Mouse (Mus musculus) heart, postnatal 25 days (tissue): ENCODE data around the gene Hmbs. TPM values are rescaled to one million over a fixed set of nuclear protein-coding genes. Genes with fewer than 3 reads are reported as not detected.
A peak's percentile ranks its signal among the peaks of the same experiment; 100 is the strongest.
"Not testable (repeated sequence)": the region's sequence is repeated elsewhere in the genome, so short reads cannot be mapped to it uniquely, and the experiment has no call there.

ENCODE experiments used
- DNase-seq: peaks from one replicate; pipeline ENCODE4 v3.0.0; 2022; ENCODE audit warnings: low spot score
- intact Hi-C: fragments of 180-260 bp; cut with DNase I; formaldehyde crosslinking; loops from one replicate; pipeline ENCODE4 v1.15.1; 2025
- total RNA-seq, 2 experiments: library from RNA; stranded (reverse); gene quantifications; 2 replicates each; pipeline ENCODE4 v1.2.3; 2021

Hmbs gene
- 10 to 100 TPM; 46.3 to 47.0 TPM for total RNA-seq

DNA sequence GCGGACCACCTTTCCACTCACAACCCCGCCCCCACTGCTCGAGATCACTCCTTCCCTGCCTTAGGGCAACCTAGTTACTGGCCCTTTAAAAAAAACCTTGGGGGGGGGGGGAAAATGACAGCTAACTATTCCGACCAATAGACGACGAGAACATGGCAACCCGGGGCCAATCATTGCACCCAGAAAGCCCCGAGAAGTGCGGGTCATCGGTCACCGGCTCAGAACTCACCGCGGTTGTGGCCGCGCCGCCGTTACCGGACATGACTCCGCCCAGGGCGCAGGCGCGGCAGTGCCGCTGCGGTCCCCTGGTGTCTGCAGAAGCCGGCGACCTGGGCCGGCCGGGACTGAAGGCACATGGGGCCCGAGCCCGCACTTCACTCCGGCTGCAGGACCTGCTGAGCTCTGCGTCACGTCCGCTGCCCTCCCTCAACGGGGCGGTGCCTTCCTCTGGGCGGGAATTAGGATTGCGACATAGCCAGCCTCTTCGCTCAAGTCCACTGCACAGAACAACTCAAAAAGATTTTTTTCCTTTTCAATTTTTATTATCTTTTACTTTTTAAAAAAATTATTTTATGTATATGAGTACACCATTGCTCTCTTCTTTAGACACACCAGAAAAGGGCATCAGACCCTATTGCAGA, at the start of gene Hmbs:
Gene Hmbs (minus strand): TSS at position 448 of the 641 bp plus-strand sequence.
- intact Hi-C loops, result no loop called here
- DNase-seq, result peak; percentile 83

- intact Hi-C loops, result loop anchor here (2.0 to 5.0 kb wide), 3 partner anchors 151 to 404 kb away; partner anchors contain the start of gene Ccdc153
- DNase-seq, result no peak
These were observed 47.4 kb upstream of the Hmbs start for GRCm38 (mm10) chr9:44391466-44391865.

DNA sequence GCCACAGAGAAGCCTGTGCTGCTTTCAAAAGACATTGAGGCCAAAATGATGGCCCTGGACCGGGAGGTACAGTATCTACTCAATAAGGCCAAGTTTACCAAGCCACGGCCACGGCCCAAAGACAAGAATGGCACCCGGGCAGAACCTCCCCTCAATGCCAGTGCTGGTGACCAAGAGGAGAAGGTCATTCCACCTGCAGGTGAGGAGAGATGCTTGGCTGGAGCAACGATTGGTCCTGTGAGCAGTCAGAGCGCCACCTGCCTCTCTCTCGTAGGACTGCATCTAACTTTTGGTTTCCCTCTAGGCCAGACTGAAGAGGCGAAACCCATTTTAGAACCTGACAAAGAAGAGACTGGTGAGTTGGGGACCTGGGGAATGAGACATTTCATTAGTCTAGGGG, 45.2 kb upstream of the Hmbs start:
- intact Hi-C loops, result loop anchor here (5.0 kb wide), 1 partner anchor 97 kb away; no protein-coding TSS in a partner anchor
- DNase-seq, result no peak

- intact Hi-C loops, result loop anchor here (5.0 kb wide), 1 partner anchor 95 kb away; no protein-coding TSS in a partner anchor
- no peak for DNase-seq
These were observed 43.2 kb upstream of the Hmbs start for GRCm38 (mm10) chr9:44387221-44387620.

GRCm38 (mm10) chr9:44384596-44384995, 40.6 kb upstream of the Hmbs start:
- intact Hi-C loops, result no loop called here
- no peak for DNase-seq

DNA sequence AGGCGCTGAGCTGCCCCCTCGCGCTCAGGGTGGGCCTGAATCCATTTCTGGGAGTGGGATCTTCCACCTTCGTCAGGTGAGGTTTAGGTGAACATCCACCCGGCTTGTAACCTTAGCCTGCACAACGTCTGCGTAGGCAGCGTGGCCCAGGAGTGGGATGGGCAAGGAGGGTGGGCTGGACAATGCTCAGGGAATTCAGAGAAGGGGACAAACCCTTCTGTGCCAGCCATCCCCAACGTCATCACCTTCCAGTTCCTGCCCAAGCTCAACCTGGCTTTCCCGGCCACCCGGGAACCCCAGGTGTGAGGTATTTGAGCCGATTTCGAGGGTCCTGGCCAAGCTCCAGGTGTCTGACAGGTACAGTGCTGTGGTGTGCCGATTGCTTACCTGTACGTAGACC, 35.8 kb upstream of the Hmbs start:
- intact Hi-C loops, result no loop called here
- no peak for DNase-seq

GRCm38 (mm10) chr9:44379054-44379834, 35.2 kb upstream of the Hmbs start, which contains the start of gene Hyou1:
TSS of gene Hyou1 (plus strand) at chr9:44379490.
- intact Hi-C loops, result no loop called here
- peak; percentile 98 for DNase-seq

- intact Hi-C loops, result no loop called here
- DNase-seq, result no peak
These were observed 34.2 kb upstream of the Hmbs start for GRCm38 (mm10) chr9:44378153-44378730.

GRCm38 (mm10) chr9:44377335-44377734, 33.3 kb upstream of the Hmbs start:
- DNase-seq, intact Hi-C loops: not testable (repeated sequence)

GRCm38 (mm10) chr9:44376141-44376540, 32.1 kb upstream of the Hmbs start:
- intact Hi-C loops, result no loop called here
- no peak for DNase-seq

- no peak for DNase-seq
- intact Hi-C loops, result no loop called here
These were observed 29.4 kb upstream of the Hmbs start for GRCm38 (mm10) chr9:44373386-44373785.

DNA sequence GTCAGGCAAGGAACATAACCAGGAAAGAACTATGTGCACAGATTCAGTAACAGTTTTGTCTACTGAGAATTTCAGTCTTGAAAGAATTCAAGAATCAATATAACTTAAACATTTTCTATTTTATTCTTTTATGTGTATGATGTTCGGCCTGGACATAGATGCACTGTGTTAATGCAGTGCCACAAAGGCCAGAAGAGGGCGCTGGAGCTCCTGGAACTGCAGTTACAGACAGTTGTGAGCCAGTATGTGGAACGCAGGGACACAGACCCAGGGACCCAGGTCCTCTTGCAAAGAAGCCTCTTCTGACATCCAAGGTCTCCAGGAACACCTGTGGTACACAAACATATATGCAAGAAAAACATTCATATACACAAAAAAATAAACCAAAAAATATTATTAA, 20.5 kb upstream of the Hmbs start:
- intact Hi-C loops, result no loop called here
- no peak for DNase-seq

GRCm38 (mm10) chr9:44361931-44362330, 17.9 kb upstream of the Hmbs start:
- DNase-seq, intact Hi-C loops: not testable (repeated sequence)

- DNase-seq, result peak; percentile 87
- intact Hi-C loops, result no loop called here
These were observed 17.3 kb upstream of the Hmbs start, which contains the start of gene Vps11 for GRCm38 (mm10) chr9:44361190-44361917. TSS of gene Vps11 (minus strand) at chr9:44361670.

GRCm38 (mm10) chr9:44357207-44357606, 13.2 kb upstream of the Hmbs start:
- no peak for DNase-seq
- intact Hi-C loops, result loop anchor here (5.0 kb wide), 1 partner anchor 110 kb away; no protein-coding TSS in a partner anchor

DNA sequence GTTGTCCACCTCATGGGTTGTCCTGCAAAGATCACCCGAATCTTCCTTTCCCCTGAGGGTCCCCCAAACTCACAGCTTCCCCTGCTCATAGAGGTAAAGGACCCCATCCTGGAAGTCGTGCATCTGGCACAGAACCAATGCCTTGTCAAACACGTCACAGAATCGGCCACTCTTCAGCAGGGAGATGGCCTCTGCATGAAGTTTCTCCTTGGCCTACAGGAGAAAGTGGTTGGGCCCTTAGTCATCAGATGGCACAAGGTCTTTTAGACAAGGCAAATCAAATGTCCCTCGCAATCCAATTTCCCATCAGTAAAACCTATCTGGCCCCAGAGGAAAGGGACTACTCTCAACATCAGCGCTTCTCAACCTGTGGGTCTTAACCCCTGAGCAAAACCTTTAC, 9.1 kb upstream of the Hmbs start:
- intact Hi-C loops, result no loop called here
- no peak for DNase-seq

DNA sequence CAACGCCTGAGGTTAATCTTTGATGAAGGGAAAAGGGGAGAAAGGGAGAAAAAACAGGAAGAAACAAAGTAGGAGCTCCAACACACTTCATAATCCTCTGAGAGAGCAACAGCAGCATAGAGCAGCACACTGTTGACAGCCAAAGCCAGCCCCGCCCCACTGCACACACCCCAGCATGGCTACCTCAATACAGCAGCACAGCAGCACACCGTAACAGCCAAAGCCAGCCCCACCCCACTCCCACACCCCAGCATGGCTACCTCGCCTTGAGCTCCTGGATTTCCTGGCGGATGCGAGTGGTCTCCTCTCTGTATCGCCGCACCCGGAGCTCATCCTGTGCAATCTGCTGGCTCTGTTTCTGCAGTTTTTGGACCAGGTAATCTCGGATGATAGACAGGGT, 8.3 kb upstream of the Hmbs start:
- DNase-seq, result no peak
- intact Hi-C loops, result no loop called here

DNA sequence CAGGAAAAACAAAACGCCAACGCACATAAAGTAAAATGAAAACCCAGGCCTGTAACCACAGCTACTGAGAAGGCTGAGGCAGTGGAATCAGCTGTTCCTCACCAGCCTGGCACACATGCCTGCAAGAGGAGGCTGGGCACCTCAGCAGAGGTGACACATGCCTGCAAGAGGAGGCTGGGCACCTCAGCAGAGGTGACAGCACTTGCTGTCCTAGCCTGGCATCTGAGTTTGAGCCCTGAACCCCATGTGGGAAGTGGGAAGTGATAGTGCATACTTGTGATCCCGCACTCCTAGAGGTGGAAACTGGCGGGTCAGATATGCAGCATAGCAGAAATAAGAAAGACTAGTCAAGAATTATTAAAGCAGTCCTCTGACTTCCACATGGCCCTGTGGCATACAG, 7.4 kb upstream of the Hmbs start:
- intact Hi-C loops, result no loop called here
- DNase-seq, result no peak

DNA sequence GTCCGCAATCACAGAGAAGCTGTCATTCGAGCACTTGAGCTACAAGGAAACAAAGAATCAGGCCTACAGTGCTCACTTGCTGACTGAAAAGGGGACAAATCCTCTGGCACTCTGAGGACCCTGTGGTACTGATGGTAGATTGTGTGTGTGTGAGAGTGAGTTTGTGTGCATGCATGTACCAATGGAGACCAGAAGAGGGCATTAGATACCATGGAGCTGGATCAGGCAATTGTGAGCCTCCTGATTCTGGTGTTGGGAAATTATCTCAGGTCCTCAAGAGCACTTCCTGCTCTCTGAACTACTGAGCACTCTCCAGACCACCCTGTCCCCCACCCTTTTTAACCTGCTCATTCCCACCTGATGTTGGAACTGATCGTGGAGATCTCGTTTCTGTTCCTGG, 4.5 kb upstream of the Hmbs start:
- intact Hi-C loops, result no loop called here
- no peak for DNase-seq

DNA sequence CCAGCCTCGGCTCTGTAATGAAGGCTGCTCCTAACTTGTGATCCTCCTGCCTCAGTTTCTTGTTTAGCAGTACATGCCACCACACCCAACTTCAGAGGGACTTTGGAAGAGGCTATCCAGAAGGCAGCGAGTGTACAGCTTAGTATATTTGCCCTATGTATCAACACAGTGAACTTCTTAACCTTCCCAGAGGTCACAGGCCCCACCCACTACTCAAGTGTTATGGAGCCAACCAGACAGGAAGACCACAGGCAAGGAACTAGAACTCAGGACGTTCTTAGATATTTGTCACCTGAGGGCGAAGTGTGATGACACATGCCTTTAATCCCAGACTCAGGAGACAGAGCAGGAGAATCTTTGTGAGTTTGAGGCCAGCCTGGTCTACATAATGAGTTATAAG, 3.6 kb upstream of the Hmbs start:
- no peak for DNase-seq
- intact Hi-C loops, result no loop called here
